Mouse (Mus musculus) 3134 (cell line): ENCODE data around the gene Atp1a4.

ENCODE experiments used
- DNase-seq: peaks from one replicate; pipeline ENCODE4 v3.0.0-alpha.2; 2011; ENCODE audit warnings: low spot score; ENCODE audit not compliant: insufficient read length; ENCODE audit errors: extremely low read depth

Atp1a4 gene

GRCm38 (mm10) chr1:172220414-172220813 is 37.8 kb downstream of the Atp1a4 start:
- peak; percentile 45 for DNase-seq

GRCm38 (mm10) chr1:172219451-172220406 is 38.5 kb downstream of the Atp1a4 start, which contains the start of gene Casq1:
Gene Casq1 (minus strand): TSS chr1:172219868.
- no peak for DNase-seq

GRCm38 (mm10) chr1:172218164-172218910 is 39.9 kb downstream of the Atp1a4 start:
- no peak for DNase-seq

- peak; percentile 80 for DNase-seq
Observed at GRCm38 (mm10) chr1:172217148-172217547, 41.1 kb downstream of the Atp1a4 start.

GRCm38 (mm10) chr1:172214748-172215147 is 43.5 kb downstream of the Atp1a4 start:
- no peak for DNase-seq

GRCm38 (mm10) chr1:172213771-172214170 is 44.4 kb downstream of the Atp1a4 start:
- DNase-seq, result no peak

- no peak for DNase-seq
Observed at GRCm38 (mm10) chr1:172212776-172213175, 45.4 kb downstream of the Atp1a4 start.

- DNase-seq, result no peak
Observed at GRCm38 (mm10) chr1:172207111-172207584, 51.1 kb downstream of the Atp1a4 start.

- peak; percentile 83 for DNase-seq
Observed at GRCm38 (mm10) chr1:172206141-172206917, 51.9 kb downstream of the Atp1a4 start, which contains the start of gene Pea15a. Gene Pea15a (minus strand): TSS chr1:172206804.

- no peak for DNase-seq
Observed at GRCm38 (mm10) chr1:172205741-172206087, 52.5 kb downstream of the Atp1a4 start.

- DNase-seq, result peak; percentile 41
Observed at GRCm38 (mm10) chr1:172204814-172205740, 53.1 kb downstream of the Atp1a4 start.

GRCm38 (mm10) chr1:172204033-172204813 is 54.0 kb downstream of the Atp1a4 start:
- no peak for DNase-seq

- no peak for DNase-seq
Observed at GRCm38 (mm10) chr1:172203566-172203965, 54.6 kb downstream of the Atp1a4 start.

GRCm38 (mm10) chr1:172202894-172203522 is 55.2 kb downstream of the Atp1a4 start:
- no peak for DNase-seq

- DNase-seq, result no peak
Observed at GRCm38 (mm10) chr1:172201967-172202880, 56.0 kb downstream of the Atp1a4 start.

- no peak for DNase-seq
Observed at GRCm38 (mm10) chr1:172200871-172201447, 57.3 kb downstream of the Atp1a4 start.

GRCm38 (mm10) chr1:172200161-172200560 is 58.1 kb downstream of the Atp1a4 start:
- DNase-seq, result no peak
